Mouse (Mus musculus): ENCODE results near the gene Vps26c. TPM values are rescaled to one million over a fixed set of nuclear protein-coding genes. Genes with fewer than 3 reads are reported as not detected.
A peak's percentile ranks its signal among the peaks of the same experiment; 100 is the strongest.

Gene Vps26c
- polyA plus RNA-seq, 1 experiment, result 46.5 TPM

- no peak overlapping the region for H3K4me3 ChIP-seq (ENCODE audit: insufficient read depth, low read length)
- H3K27ac ChIP-seq (ENCODE audit: insufficient read depth, low read length), result no peak overlapping the region
- no peak for TF ChIP-seq POLR2A (IDR thresholded peaks at IDR 0.05; ENCODE audit: extremely low read depth, insufficient read depth, low read length)
- TF ChIP-seq CTCF (IDR thresholded peaks at IDR 0.05; ENCODE audit: extremely low read depth, insufficient read depth, low read length), result no peak
- H3K4me1 ChIP-seq (ENCODE audit: control insufficient read depth, insufficient read depth, low read length), result peaks cover 3% of the 10 kb centered on the region
Observed at GRCm38 (mm10) chr16:94531268-94531667, 4.6 kb upstream of the Vps26c start.

- Histone ChIP-seq H3K4me1 (ENCODE audit: control insufficient read depth, insufficient read depth, low read length) (peaks cover 9% of the 10 kb centered on the region), H3K27ac (ENCODE audit: insufficient read depth, low read length) (no peak overlapping the region), H3K4me3 (ENCODE audit: insufficient read depth, low read length) (peak overlapping the region; percentile 99; the same call in 1 of the 2 replicates)
- TF ChIP-seq CTCF (IDR thresholded peaks at IDR 0.05; ENCODE audit: extremely low read depth, insufficient read depth, low read length) (no peak), POLR2A (IDR thresholded peaks at IDR 0.05; ENCODE audit: extremely low read depth, insufficient read depth, low read length) (no peak)
Observed at GRCm38 (mm10) chr16:94527546-94527945, 916 bp upstream of the Vps26c start.

- H3K4me1 ChIP-seq (ENCODE audit: control insufficient read depth, insufficient read depth, low read length), result peaks cover 9% of the 10 kb centered on the region
- TF ChIP-seq POLR2A (IDR thresholded peaks at IDR 0.05; ENCODE audit: extremely low read depth, insufficient read depth, low read length) (no peak), CTCF (IDR thresholded peaks at IDR 0.05; ENCODE audit: extremely low read depth, insufficient read depth, low read length) (no peak)
- peak overlapping the region; percentile 92 for H3K27ac ChIP-seq (ENCODE audit: insufficient read depth, low read length)
- H3K4me3 ChIP-seq (ENCODE audit: insufficient read depth, low read length), result peak overlapping the region; percentile 99
Observed at GRCm38 (mm10) chr16:94527152-94527534, 513 bp upstream of the Vps26c start.

- H3K27ac ChIP-seq (ENCODE audit: insufficient read depth, low read length), result peak overlapping the region; percentile 48; the same call in 1 of the 2 replicates
- peak overlapping the region; percentile 99 for H3K4me3 ChIP-seq (ENCODE audit: insufficient read depth, low read length)
- H3K4me1 ChIP-seq (ENCODE audit: control insufficient read depth, insufficient read depth, low read length), result peaks cover 9% of the 10 kb centered on the region
- TF ChIP-seq CTCF (IDR thresholded peaks at IDR 0.05; ENCODE audit: extremely low read depth, insufficient read depth, low read length) (no peak), POLR2A (IDR thresholded peaks at IDR 0.05; ENCODE audit: extremely low read depth, insufficient read depth, low read length) (no peak)
Observed at GRCm38 (mm10) chr16:94525955-94526343, 681 bp downstream of the Vps26c start.

- Histone ChIP-seq H3K27ac (ENCODE audit: insufficient read depth, low read length) (no peak overlapping the region), H3K4me1 (ENCODE audit: control insufficient read depth, insufficient read depth, low read length) (peaks cover 9% of the 10 kb centered on the region), H3K4me3 (ENCODE audit: insufficient read depth, low read length) (no peak overlapping the region)
- TF ChIP-seq CTCF (IDR thresholded peaks at IDR 0.05; ENCODE audit: extremely low read depth, insufficient read depth, low read length), result no peak
- no peak for TF ChIP-seq POLR2A (IDR thresholded peaks at IDR 0.05; ENCODE audit: extremely low read depth, insufficient read depth, low read length)
Observed at GRCm38 (mm10) chr16:94524691-94525090, 1.9 kb downstream of the Vps26c start.

GRCm38 (mm10) chr16:94523594-94524377, 2.8 kb downstream of the Vps26c start:
- H3K4me3 ChIP-seq (ENCODE audit: insufficient read depth, low read length), result no peak overlapping the region
- peaks cover 12% of the 10 kb centered on the region for H3K4me1 ChIP-seq (ENCODE audit: control insufficient read depth, insufficient read depth, low read length)
- no peak for TF ChIP-seq POLR2A (IDR thresholded peaks at IDR 0.05; ENCODE audit: extremely low read depth, insufficient read depth, low read length)
- TF ChIP-seq CTCF (IDR thresholded peaks at IDR 0.05; ENCODE audit: extremely low read depth, insufficient read depth, low read length), result no peak
- H3K27ac ChIP-seq (ENCODE audit: insufficient read depth, low read length), result no peak overlapping the region

GRCm38 (mm10) chr16:94519028-94519427, 7.6 kb downstream of the Vps26c start:
- no peak for TF ChIP-seq POLR2A (IDR thresholded peaks at IDR 0.05; ENCODE audit: extremely low read depth, insufficient read depth, low read length)
- no peak for TF ChIP-seq CTCF (IDR thresholded peaks at IDR 0.05; ENCODE audit: extremely low read depth, insufficient read depth, low read length)
- Histone ChIP-seq H3K4me3 (ENCODE audit: insufficient read depth, low read length) (no peak overlapping the region), H3K4me1 (ENCODE audit: control insufficient read depth, insufficient read depth, low read length) (peaks cover 8% of the 10 kb centered on the region), H3K27ac (ENCODE audit: insufficient read depth, low read length) (no peak overlapping the region)

GRCm38 (mm10) chr16:94517606-94518005, 9.0 kb downstream of the Vps26c start:
- peaks cover 6% of the 10 kb centered on the region for H3K4me1 ChIP-seq (ENCODE audit: control insufficient read depth, insufficient read depth, low read length)
- TF ChIP-seq CTCF (IDR thresholded peaks at IDR 0.05; ENCODE audit: extremely low read depth, insufficient read depth, low read length) (no peak), POLR2A (IDR thresholded peaks at IDR 0.05; ENCODE audit: extremely low read depth, insufficient read depth, low read length) (no peak)
- H3K27ac ChIP-seq (ENCODE audit: insufficient read depth, low read length), result no peak overlapping the region
- no peak overlapping the region for H3K4me3 ChIP-seq (ENCODE audit: insufficient read depth, low read length)

- Histone ChIP-seq H3K27ac (ENCODE audit: insufficient read depth, low read length) (no peak overlapping the region), H3K4me1 (ENCODE audit: control insufficient read depth, insufficient read depth, low read length) (no peaks in the 10 kb centered on the region), H3K4me3 (ENCODE audit: insufficient read depth, low read length) (no peak overlapping the region)
- TF ChIP-seq CTCF (IDR thresholded peaks at IDR 0.05; ENCODE audit: extremely low read depth, insufficient read depth, low read length) (no peak), POLR2A (IDR thresholded peaks at IDR 0.05; ENCODE audit: extremely low read depth, insufficient read depth, low read length) (no peak)
Observed at GRCm38 (mm10) chr16:94509983-94510382, 16.6 kb downstream of the Vps26c start.

GRCm38 (mm10) chr16:94508769-94509168, 17.9 kb downstream of the Vps26c start:
- TF ChIP-seq CTCF (IDR thresholded peaks at IDR 0.05; ENCODE audit: extremely low read depth, insufficient read depth, low read length) (no peak), POLR2A (IDR thresholded peaks at IDR 0.05; ENCODE audit: extremely low read depth, insufficient read depth, low read length) (no peak)
- no peak overlapping the region for H3K27ac ChIP-seq (ENCODE audit: insufficient read depth, low read length)
- H3K4me1 ChIP-seq (ENCODE audit: control insufficient read depth, insufficient read depth, low read length), result no peaks in the 10 kb centered on the region
- no peak overlapping the region for H3K4me3 ChIP-seq (ENCODE audit: insufficient read depth, low read length)
